Mouse (Mus musculus): ENCODE measurements at regions not wholly inside any gene's neighbourhood (a gene's known extent, or its start where the extent isn't known, plus 50 kb on each side); places are given as distances from the start of the nearest gene placed in this dataset.
A peak's percentile ranks its signal among the peaks of the same experiment; 100 is the strongest.

DNA sequence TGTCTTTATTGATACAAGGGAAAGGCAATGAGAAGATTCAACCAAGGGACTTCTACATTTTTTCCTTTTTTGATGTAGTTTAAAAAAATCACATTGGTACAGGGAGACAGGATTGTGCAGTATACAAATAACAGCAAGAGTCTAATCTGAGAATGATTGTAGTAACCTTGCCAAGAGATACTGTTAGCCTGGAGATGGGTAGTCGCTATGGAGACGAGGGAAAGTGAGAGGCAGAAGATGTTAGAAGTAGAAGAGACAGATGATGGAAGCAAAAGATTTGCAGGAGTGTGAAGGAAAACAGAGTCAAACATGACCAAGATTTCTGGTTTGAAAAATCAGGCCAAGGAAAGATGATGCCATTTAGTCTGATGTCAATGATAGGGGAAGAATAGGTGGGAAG is 117.9 kb upstream of the Ccng1 start:
- 91% methylated on average over 2 of the region's 2 CpGs for WGBS
- Histone ChIP-seq H3K9me3 (ENCODE audit: control insufficient read depth, low read length) (no peaks in the 10 kb centered on the region), H3K9ac (ENCODE audit: low read depth, low read length) (no peak overlapping the region), H3K4me1 (ENCODE audit: control insufficient read depth, insufficient read depth, low read depth, low read length) (no peaks in the 10 kb centered on the region), H3K36me3 (ENCODE audit: control insufficient read depth, insufficient read depth, low read length) (no peaks in the 10 kb centered on the region), H3K27me3 (replicated peaks; ENCODE audit: control insufficient read depth, insufficient read depth, low read length) (no peaks in the 10 kb centered on the region), H3K27ac (ENCODE audit: low read depth, low read length) (no peak overlapping the region), H3K4me3 (ENCODE audit: low read length) (no peak overlapping the region), H3K4me2 (ENCODE audit: low read length) (no peak overlapping the region)
- no peak for ATAC-seq

DNA sequence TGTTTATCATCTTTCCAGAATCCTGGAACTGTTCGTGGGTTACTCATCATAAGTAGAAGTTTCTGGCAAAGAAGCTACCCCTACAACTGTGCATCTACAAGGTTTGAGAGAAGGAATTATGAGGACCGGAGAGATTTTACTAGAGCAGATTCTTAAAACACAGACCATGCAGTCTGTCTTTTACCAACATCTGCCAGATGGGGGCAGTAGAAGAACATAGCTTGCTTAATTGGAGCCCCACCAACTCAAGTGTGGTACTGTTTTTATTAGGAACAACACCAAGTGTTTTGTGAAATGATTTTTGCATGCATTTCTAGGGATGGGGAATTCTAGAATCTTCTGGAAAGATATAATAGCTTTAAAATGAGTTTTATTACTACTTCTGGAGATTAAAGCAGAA is 110.6 kb upstream of the Ccng1 start:
- WGBS: 34% methylated on average over 2 of the region's 2 CpGs
- ATAC-seq: 0 out of 2 replicates have a peak, but pooled peaks have one; percentile 52

DNA sequence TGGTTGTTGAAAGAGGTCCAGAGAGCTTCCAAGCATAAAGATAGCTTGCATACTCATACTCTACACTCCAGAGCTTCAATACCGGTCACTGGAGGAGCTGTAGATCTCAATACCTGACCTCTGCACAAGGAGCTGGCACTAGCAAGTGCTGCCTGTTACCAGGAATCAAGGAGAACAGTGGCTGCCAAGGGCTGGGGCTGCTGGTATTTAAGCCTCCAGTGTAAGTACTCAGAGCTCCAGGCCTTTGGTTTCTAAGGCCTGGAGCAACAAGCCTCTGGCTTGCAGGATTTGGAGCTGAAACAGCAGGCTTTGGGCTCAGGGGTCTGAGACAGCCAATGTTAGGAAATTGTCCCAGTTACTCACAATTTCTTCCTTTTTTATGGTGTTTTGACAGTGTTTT is 96.2 kb upstream of the Ccng1 start:
- ATAC-seq: no peak; the same call in 1 of the 2 replicates
- Histone ChIP-seq H3K27ac (ENCODE audit: low read depth, low read length) (no peak overlapping the region), H3K9me3 (ENCODE audit: control insufficient read depth, low read length) (no peaks in the 10 kb centered on the region), H3K27me3 (replicated peaks; ENCODE audit: control insufficient read depth, insufficient read depth, low read length) (no peaks in the 10 kb centered on the region), H3K4me1 (ENCODE audit: control insufficient read depth, insufficient read depth, low read depth, low read length) (no peaks in the 10 kb centered on the region), H3K36me3 (ENCODE audit: control insufficient read depth, insufficient read depth, low read length) (no peaks in the 10 kb centered on the region), H3K4me3 (ENCODE audit: low read length) (no peak overlapping the region), H3K4me2 (ENCODE audit: low read length) (no peak overlapping the region), H3K9ac (ENCODE audit: low read depth, low read length) (no peak overlapping the region)
- 82% methylated on average over 1 of the region's 1 CpGs for WGBS

More for the DNA sequence above, 110.6 kb upstream of the Ccng1 start:
- Histone ChIP-seq H3K27me3 (replicated peaks; ENCODE audit: control insufficient read depth, insufficient read depth, low read length) (no peaks in the 10 kb centered on the region), H3K4me3 (ENCODE audit: low read length) (no peak overlapping the region), H3K9me3 (ENCODE audit: control insufficient read depth, low read length) (no peaks in the 10 kb centered on the region), H3K4me1 (ENCODE audit: control insufficient read depth, insufficient read depth, low read depth, low read length) (no peaks in the 10 kb centered on the region), H3K4me2 (ENCODE audit: low read length) (no peak overlapping the region), H3K36me3 (ENCODE audit: control insufficient read depth, insufficient read depth, low read length) (no peaks in the 10 kb centered on the region), H3K9ac (ENCODE audit: low read depth, low read length) (no peak overlapping the region), H3K27ac (ENCODE audit: low read depth, low read length) (no peak overlapping the region)

DNA sequence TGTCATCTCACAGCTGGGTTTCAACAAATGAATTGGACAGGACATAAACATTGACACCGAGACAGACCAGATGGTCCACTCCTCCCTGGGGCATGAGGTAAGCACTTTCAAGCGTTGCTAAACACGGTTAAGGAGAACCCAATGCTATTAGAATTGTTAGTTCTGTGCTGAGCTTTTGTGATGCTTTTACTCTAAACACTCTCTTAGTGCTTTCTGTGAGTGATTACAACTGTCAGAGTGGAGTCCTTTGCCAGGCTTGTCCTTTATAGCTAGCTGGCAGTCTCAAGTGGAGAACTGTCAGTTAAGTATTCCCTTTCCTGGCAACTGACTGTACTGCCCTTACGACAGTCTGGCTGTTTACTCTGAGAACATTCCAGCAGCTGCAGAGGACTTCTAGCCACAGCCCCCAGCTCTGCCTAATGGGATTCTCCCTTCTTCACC is 95.6 kb upstream of the Ccng1 start:
- Histone ChIP-seq H3K36me3 (ENCODE audit: control insufficient read depth, insufficient read depth, low read length) (no peaks in the 10 kb centered on the region), H3K9me3 (ENCODE audit: control insufficient read depth, low read length) (no peaks in the 10 kb centered on the region), H3K4me3 (ENCODE audit: low read length) (no peak overlapping the region), H3K27me3 (replicated peaks; ENCODE audit: control insufficient read depth, insufficient read depth, low read length) (no peaks in the 10 kb centered on the region), H3K9ac (ENCODE audit: low read depth, low read length) (no peak overlapping the region), H3K27ac (ENCODE audit: low read depth, low read length) (no peak overlapping the region), H3K4me2 (ENCODE audit: low read length) (no peak overlapping the region), H3K4me1 (ENCODE audit: control insufficient read depth, insufficient read depth, low read depth, low read length) (no peaks in the 10 kb centered on the region)
- 49% methylated on average over 4 of the region's 4 CpGs for WGBS
- ATAC-seq: peak; percentile 70

DNA sequence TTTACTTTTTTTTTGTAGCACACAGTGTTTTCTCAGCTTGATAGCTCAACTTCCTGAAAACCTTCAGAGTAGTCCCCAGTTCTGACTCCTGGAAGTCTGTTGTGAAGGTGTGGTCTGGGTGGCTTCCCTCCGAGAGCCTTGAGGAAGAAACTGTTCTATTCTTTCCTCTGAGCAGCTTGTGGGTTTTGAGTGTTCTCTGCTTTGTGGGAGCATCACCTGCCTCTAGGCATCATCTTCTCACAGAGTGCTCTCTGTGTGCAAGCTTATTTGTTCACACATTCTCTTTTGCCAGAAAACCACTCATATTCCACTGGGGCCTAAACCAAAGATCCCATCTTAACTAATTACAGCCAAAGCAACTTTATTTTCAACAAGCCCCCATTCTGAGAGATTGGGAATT is 91.5 kb upstream of the Ccng1 start:
- Histone ChIP-seq H3K27ac (ENCODE audit: low read depth, low read length) (no peak overlapping the region), H3K9me3 (ENCODE audit: control insufficient read depth, low read length) (no peaks in the 10 kb centered on the region), H3K4me3 (ENCODE audit: low read length) (no peak overlapping the region), H3K4me1 (ENCODE audit: control insufficient read depth, insufficient read depth, low read depth, low read length) (no peaks in the 10 kb centered on the region), H3K9ac (ENCODE audit: low read depth, low read length) (no peak overlapping the region), H3K27me3 (replicated peaks; ENCODE audit: control insufficient read depth, insufficient read depth, low read length) (no peaks in the 10 kb centered on the region), H3K4me2 (ENCODE audit: low read length) (no peak overlapping the region), H3K36me3 (ENCODE audit: control insufficient read depth, insufficient read depth, low read length) (no peaks in the 10 kb centered on the region)
- 78% methylated on average over 1 of the region's 1 CpGs for WGBS
- no peak for ATAC-seq

DNA sequence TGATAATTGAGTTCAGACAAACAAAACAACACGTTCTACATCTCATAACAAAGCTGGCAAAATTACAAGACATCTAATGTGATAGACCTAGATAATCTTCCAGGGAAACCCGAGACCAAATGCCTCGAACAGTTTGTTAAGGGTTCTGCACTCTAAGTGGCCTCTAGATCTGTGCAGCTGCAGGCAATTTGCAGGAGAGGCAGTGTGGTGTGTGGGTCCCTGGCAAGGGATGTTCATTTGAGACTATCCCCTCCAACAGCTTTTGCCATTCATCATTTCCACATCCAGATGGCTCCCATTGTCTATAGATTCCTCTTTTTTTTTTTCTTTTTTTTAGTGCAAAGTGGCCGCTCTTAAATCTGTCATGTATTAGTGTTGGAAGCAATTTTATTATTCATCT is 80.3 kb upstream of the Ccng1 start:
- no peaks in the 10 kb centered on the region for H3K36me3 ChIP-seq (ENCODE audit: control insufficient read depth, insufficient read depth, low read length)
- H3K9ac ChIP-seq (ENCODE audit: low read depth, low read length): no peak overlapping the region
- H3K9me3 ChIP-seq (ENCODE audit: control insufficient read depth, low read length): no peaks in the 10 kb centered on the region
- H3K4me2 ChIP-seq (ENCODE audit: low read length): no peak overlapping the region
- H3K27me3 ChIP-seq (replicated peaks; ENCODE audit: control insufficient read depth, insufficient read depth, low read length): no peaks in the 10 kb centered on the region
- no peaks in the 10 kb centered on the region for H3K4me1 ChIP-seq (ENCODE audit: control insufficient read depth, insufficient read depth, low read depth, low read length)
- 52% methylated on average over 4 of the region's 4 CpGs for WGBS
- no peak overlapping the region for H3K27ac ChIP-seq (ENCODE audit: low read depth, low read length)
- no peak overlapping the region for H3K4me3 ChIP-seq (ENCODE audit: low read length)
- ATAC-seq: no peak

Data from hindbrain, embryonic 16.5 days (tissue).